Mouse (Mus musculus) MEL (cell line): ENCODE results near the gene Mfsd7a.

Experiments
- CHD1 ChIP-seq: IDR thresholded peaks from 2 replicates; pipeline ENCODE4 v1.6.1; 2012; ENCODE audit warnings: low read depth, mild to moderate bottlenecking, inconsistent platforms, low read length, improper control_type of control experiment
- CTCF ChIP-seq, 3 experiments: IDR thresholded peaks in 2 of 3; conservative IDR thresholded peaks in 1 of 3; 2 replicates each; pipeline ENCODE4 v1.5.1; 2011 to 2012; ENCODE audit warnings: low read length in 3 of 3, low read depth in 2 of 3, mild to moderate bottlenecking in 2 of 3, improper control_type of control experiment in 1 of 3, inconsistent platforms in 1 of 3, mixed read lengths in 1 of 3, moderate library complexity in 1 of 3; ENCODE audit not compliant: control insufficient read depth in 1 of 3, insufficient read depth in 1 of 3, poor library complexity in 1 of 3, severe bottlenecking in 1 of 3
- JUND ChIP-seq: IDR thresholded peaks from 2 replicates; pipeline ENCODE4 v1.6.1; 2011; ENCODE audit warnings: low read depth, mild to moderate bottlenecking, improper control_type of control experiment, low read length
- MAFK ChIP-seq: IDR thresholded peaks from 2 replicates; pipeline ENCODE4 v1.6.1; 2011; ENCODE audit warnings: low read depth, mild to moderate bottlenecking, low read length, improper control_type of control experiment, borderline replicate concordance
- MAX ChIP-seq: IDR thresholded peaks from 2 replicates; pipeline ENCODE4 v1.6.1; 2011; ENCODE audit warnings: low read length, improper control_type of control experiment
- MXI1 ChIP-seq: IDR thresholded peaks from 2 replicates; pipeline ENCODE4 v1.6.1; 2011; ENCODE audit warnings: mild to moderate bottlenecking, low read depth, low read length, improper control_type of control experiment
- ZKSCAN1 ChIP-seq: IDR thresholded peaks from 2 replicates; pipeline ENCODE4 v1.6.1; 2012; ENCODE audit warnings: low read depth, mild to moderate bottlenecking, inconsistent platforms, low read length, improper control_type of control experiment, moderate library complexity
- ZNF384 ChIP-seq: IDR thresholded peaks from 2 replicates; pipeline ENCODE4 v1.6.1; 2012; ENCODE audit warnings: low read depth, mild to moderate bottlenecking, inconsistent platforms, low read length, improper control_type of control experiment

GRCm38 (mm10) chr5:108460461-108460860, 11.8 kb upstream of the Mfsd7a start:
- no peak for TF ChIP-seq MXI1
- no peak for TF ChIP-seq MAFK
- TF ChIP-seq CTCF (IDR thresholded peaks at IDR 0.05 in 2 of 3, conservative IDR thresholded peaks at IDR 0.05 in 1 of 3; ENCODE audit: control insufficient read depth in 1 of 3, insufficient read depth in 1 of 3, low read depth in 2 of 3, low read length in 3 of 3, poor library complexity in 1 of 3, severe bottlenecking in 1 of 3) = no peak
- TF ChIP-seq ZNF384 = no peak
- no peak for TF ChIP-seq ZKSCAN1
- no peak for TF ChIP-seq JUND
- no peak for TF ChIP-seq MAX
- TF ChIP-seq CHD1 = no peak
